Comparison of ENCODE assay signal across 31 mouse cellular contexts in genomic region chr13:106317300-106317699, GRCm38 (mm10).
"Had no signal": no experiment of that assay in that cellular context is flagged by ENCODE, and none has a peak within 500 bp of the region (broad histone marks: within the 10 kb centered on the region; RNA-seq: fewer than 3 reads in every experiment).

No protein-coding gene starts in this region.

- H3K4me3 ChIP-seq: left cerebral cortex, adult 2 months; limb, embryonic 10.5 days; limb, embryonic 12.5 days; limb, embryonic 13.5 days; limb, embryonic 15.5 days; liver, embryonic 12.5 days; liver, embryonic 13.5 days; liver, embryonic 15.5 days; lung, embryonic 15.5 days; megakaryocyte, embryonic 14.5 days; midbrain, embryonic 10.5 days; midbrain, embryonic 12.5 days; midbrain, embryonic 13.5 days; midbrain, embryonic 15.5 days; myocyte; neural tube, embryonic 12.5 days had no signal

- DNase-seq: left cerebral cortex, postnatal 4 days; liver; liver, embryonic 13.5 days; liver, postnatal 0 days; lung, adult 18-20 months; lung, adult 2 months; lung, embryonic 14.5 days; lung, postnatal 10 days; lung, postnatal 36 days; lung, postnatal 4 days; midbrain, embryonic 14.5 days had no signal

- H3K9me3 ChIP-seq: limb, embryonic 10.5 days; limb, embryonic 12.5 days; limb, embryonic 13.5 days; limb, embryonic 15.5 days; liver, embryonic 12.5 days; liver, embryonic 13.5 days; liver, embryonic 15.5 days; lung, embryonic 15.5 days; megakaryocyte, embryonic 14.5 days; midbrain, embryonic 10.5 days; midbrain, embryonic 12.5 days; midbrain, embryonic 13.5 days; midbrain, embryonic 15.5 days; neural tube, embryonic 12.5 days had no signal

- ATAC-seq: liver, embryonic 12.5 days; liver, postnatal 0 days; midbrain, embryonic 13.5 days; midbrain, embryonic 15.5 days; midbrain, embryonic 16.5 days had no signal

- H3K36me3 ChIP-seq: limb, embryonic 10.5 days; limb, embryonic 12.5 days; limb, embryonic 13.5 days; limb, embryonic 15.5 days; liver, embryonic 12.5 days; liver, embryonic 13.5 days; liver, embryonic 15.5 days; lung, embryonic 15.5 days; midbrain, embryonic 10.5 days; midbrain, embryonic 12.5 days; midbrain, embryonic 13.5 days; midbrain, embryonic 15.5 days; neural tube, embryonic 12.5 days had no signal

- H3K27me3 ChIP-seq: limb, embryonic 12.5 days; limb, embryonic 13.5 days; limb, embryonic 15.5 days; liver, embryonic 12.5 days; liver, embryonic 13.5 days; liver, embryonic 15.5 days; lung, embryonic 15.5 days; megakaryocyte, embryonic 14.5 days; midbrain, embryonic 12.5 days; midbrain, embryonic 13.5 days; midbrain, embryonic 15.5 days; neural tube, embryonic 12.5 days had no signal

- H3K27ac ChIP-seq: left cerebral cortex, adult 2 months; limb, embryonic 10.5 days; limb, embryonic 12.5 days; limb, embryonic 13.5 days; limb, embryonic 15.5 days; liver, embryonic 12.5 days; liver, embryonic 13.5 days; liver, embryonic 14.5 days; liver, embryonic 15.5 days; lung, embryonic 15.5 days; macrophage; midbrain, embryonic 10.5 days; midbrain, embryonic 12.5 days; midbrain, embryonic 13.5 days; midbrain, embryonic 15.5 days; neural tube, embryonic 12.5 days had no signal

- H3K9ac ChIP-seq: limb, embryonic 12.5 days; limb, embryonic 13.5 days; limb, embryonic 15.5 days; liver, embryonic 12.5 days; liver, embryonic 13.5 days; liver, embryonic 14.5 days; liver, embryonic 15.5 days; liver, postnatal 0 days; lung, embryonic 14.5 days; lung, embryonic 15.5 days; midbrain, embryonic 12.5 days; midbrain, embryonic 13.5 days; midbrain, embryonic 15.5 days; neural tube, embryonic 12.5 days had no signal

- H3K4me1 ChIP-seq: limb, embryonic 10.5 days; limb, embryonic 12.5 days; limb, embryonic 13.5 days; limb, embryonic 15.5 days; liver, embryonic 12.5 days; liver, embryonic 13.5 days; liver, embryonic 15.5 days; lung, embryonic 15.5 days; megakaryocyte, embryonic 14.5 days; midbrain, embryonic 10.5 days; neural tube, embryonic 12.5 days had no signal

- H3K4me2 ChIP-seq: limb, embryonic 12.5 days; limb, embryonic 13.5 days; limb, embryonic 15.5 days; liver, embryonic 11.5 days; liver, embryonic 12.5 days; liver, embryonic 13.5 days; liver, embryonic 15.5 days; lung, embryonic 14.5 days; lung, embryonic 15.5 days; midbrain, embryonic 11.5 days; midbrain, embryonic 12.5 days; midbrain, embryonic 13.5 days; midbrain, embryonic 15.5 days; neural tube, embryonic 12.5 days had no signal
